Mouse (Mus musculus): ENCODE measurements around the gene Rreb1. TPM values are rescaled to one million over a fixed set of nuclear protein-coding genes. Genes with fewer than 3 reads are reported as not detected.

The Rreb1 gene
- total RNA-seq, 2 experiments from 2014 or later = 50.4 to 54.5 TPM

- peak; percentile 98 for DNase-seq
- intact Hi-C loops (cut with DNase I) = loop anchor here (2.0 kb wide), 1 partner anchor 43 kb away; the partner anchor contains the start of genes Cage1 and Riok1
Observed at GRCm38 (mm10) chr13:37993704-37994404, 215.7 kb downstream of the Rreb1 start, which contains the start of gene Ssr1. Ssr1 (minus strand) TSS chr13:37994217.

GRCm38 (mm10) chr13:37994405-37994749, 216.2 kb downstream of the Rreb1 start:
- intact Hi-C loops (cut with DNase I) = loop anchor here (2.0 kb wide), 1 partner anchor 42 kb away; the partner anchor contains the start of genes Cage1 and Riok1

DNA sequence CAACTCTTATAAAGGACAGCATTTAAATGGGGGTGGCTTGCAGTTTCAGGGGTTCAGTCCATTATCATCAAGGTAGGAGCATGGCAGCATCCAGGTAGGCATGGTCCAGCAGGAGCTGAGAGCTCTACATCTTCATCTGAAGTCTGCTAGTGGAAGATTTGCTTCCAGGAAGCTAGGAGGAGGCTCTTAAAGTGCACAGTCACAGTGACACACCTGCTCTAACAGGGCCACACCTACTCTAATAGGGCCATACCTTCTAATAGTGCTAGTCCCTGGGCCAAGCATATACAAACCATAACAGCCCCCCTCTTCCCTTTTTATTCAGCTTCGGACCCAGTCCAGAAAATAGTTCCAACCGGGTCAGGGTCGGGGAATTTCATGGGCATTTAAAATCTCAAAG, 221.5 kb downstream of the Rreb1 start:
- no peak for DNase-seq
- intact Hi-C loops (cut with DNase I) = no loop called here

More at GRCm38 (mm10) chr13:37994405-37994749, 216.2 kb downstream of the Rreb1 start:
- DNase-seq = no peak

Other genes starting within 250 kb of the Rreb1 start
- 10 to 100 TPM; 46.5 to 52.1 TPM for gene Ssr1, start 215.8 kb downstream of the Rreb1 start, total RNA-seq (2021)

All from heart, postnatal 14 days (tissue).